Mouse (Mus musculus): ENCODE data around the gene Snx21.

Snx21 gene

GRCm38 (mm10) chr2:164785481-164786387 is at the start of gene Snx21:
Gene Snx21 (plus strand): TSS chr2:164785823.
- peak; percentile 95 for DNase-seq

- no peak for DNase-seq
These were observed 48.1 kb upstream of the Snx21 start for GRCm38 (mm10) chr2:164737377-164738090.

- no peak for DNase-seq
These were observed 45.7 kb upstream of the Snx21 start for GRCm38 (mm10) chr2:164739876-164740275.

GRCm38 (mm10) chr2:164744987-164745386 is 40.6 kb upstream of the Snx21 start:
- no peak for DNase-seq

- DNase-seq = peak; percentile 90
These were observed 39.7 kb upstream of the Snx21 start, which contains the start of the genes Wfdc3 and Dnttip1 for GRCm38 (mm10) chr2:164745843-164746479. Gene Wfdc3 (minus strand): TSS chr2:164745931. Gene Dnttip1 (plus strand): TSS chr2:164745983.

GRCm38 (mm10) chr2:164746693-164747092 is 38.9 kb upstream of the Snx21 start:
- DNase-seq = no peak

- DNase-seq = no peak
These were observed 37.4 kb upstream of the Snx21 start for GRCm38 (mm10) chr2:164748191-164748590.

- no peak for DNase-seq
These were observed 36.6 kb upstream of the Snx21 start for GRCm38 (mm10) chr2:164748991-164749390.

- DNase-seq = no peak
These were observed 33.2 kb upstream of the Snx21 start for GRCm38 (mm10) chr2:164752454-164752853.

- no peak for DNase-seq
These were observed 31.5 kb upstream of the Snx21 start for GRCm38 (mm10) chr2:164754105-164754504.

- no peak for DNase-seq
These were observed 30.8 kb upstream of the Snx21 start for GRCm38 (mm10) chr2:164754800-164755199.

GRCm38 (mm10) chr2:164757841-164758240 is 27.8 kb upstream of the Snx21 start:
- DNase-seq = no peak

- no peak for DNase-seq
These were observed 26.9 kb upstream of the Snx21 start for GRCm38 (mm10) chr2:164758692-164759091.

- DNase-seq = no peak
These were observed 25.4 kb upstream of the Snx21 start for GRCm38 (mm10) chr2:164760059-164760833.

- peak; percentile 39 for DNase-seq
These were observed 24.1 kb upstream of the Snx21 start for GRCm38 (mm10) chr2:164761502-164761901.

GRCm38 (mm10) chr2:164761971-164762370 is 23.7 kb upstream of the Snx21 start:
- DNase-seq = no peak

GRCm38 (mm10) chr2:164762593-164762992 is 23.0 kb upstream of the Snx21 start:
- DNase-seq = no peak

- no peak for DNase-seq
These were observed 19.8 kb upstream of the Snx21 start for GRCm38 (mm10) chr2:164765841-164766240.

GRCm38 (mm10) chr2:164767812-164768540 is 17.6 kb upstream of the Snx21 start:
- no peak for DNase-seq

GRCm38 (mm10) chr2:164769258-164770037 is 16.2 kb upstream of the Snx21 start, which contains the start of gene Ube2c:
Gene Ube2c (plus strand): TSS chr2:164769898.
- DNase-seq = peak; percentile 98

GRCm38 (mm10) chr2:164770279-164770678 is 15.3 kb upstream of the Snx21 start:
- no peak for DNase-seq

Measured in cerebellum, adult 9-11 months (tissue).